30 mouse cellular contexts compared by ENCODE assay signal in the genomic region with DNA sequence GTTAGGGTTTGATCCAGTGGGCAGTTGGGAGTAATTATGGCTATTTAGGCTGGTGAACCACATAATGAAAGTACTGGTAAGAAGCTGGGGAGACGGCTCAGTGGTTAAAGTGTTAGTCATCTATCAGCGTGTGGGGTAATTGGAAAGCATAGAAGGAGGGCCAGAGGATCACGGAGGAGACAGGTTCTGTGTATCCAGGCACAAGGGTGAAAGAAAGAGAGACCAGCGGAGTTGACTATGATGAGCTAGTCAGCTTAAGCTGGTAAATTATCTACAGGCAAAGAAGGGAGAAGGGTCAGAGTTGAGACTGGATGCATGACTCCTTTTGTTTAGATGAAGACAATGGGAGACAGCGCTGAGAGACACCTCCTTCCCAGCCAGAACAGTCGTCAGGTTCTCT. TPM values are rescaled to one million over a fixed set of nuclear protein-coding genes. Genes with fewer than 3 reads are reported as not detected.
DNase-seq lines count a peak whose midpoint lies in the region; ATAC-seq and TF ChIP-seq lines count a peak whose summit lies in the region.
"Had no signal": no experiment of that assay in that cellular context is flagged by ENCODE, and none has a peak within 500 bp of the region (broad histone marks: within the 10 kb centered on the region; RNA-seq: fewer than 3 reads in every experiment).

No protein-coding gene starts in this region.

- 0 out of 2 replicates have a peak, but pooled peaks cover 3% of the 10 kb centered on the region for H3K4me1 ChIP-seq in kidney, embryonic 16.5 days (ENCODE audit: insufficient read depth, low read length)
- H3K4me1 ChIP-seq in CH12.LX (ENCODE audit: control insufficient read depth in 1 of 2, insufficient read depth in 2 of 2): peaks cover 4 to 11% of the 10 kb centered on the region in 2 experiments
- peaks cover 6% of the 10 kb centered on the region for H3K4me1 ChIP-seq in embryonic fibroblast, embryonic 13.5 days (ENCODE audit: control insufficient read depth, insufficient read depth, low read length)

- no peak for TF ChIP-seq EP300 in CH12.LX (IDR thresholded peaks at IDR 0.05; ENCODE audit: low read length)

- H3K27me3 ChIP-seq in kidney, embryonic 16.5 days (ENCODE audit: insufficient read depth, low read length): no peaks in the 10 kb centered on the region
- peaks cover 6% of the 10 kb centered on the region for H3K27me3 ChIP-seq in CH12.LX (replicated peaks)
- H3K27me3 ChIP-seq: hindbrain, embryonic 12.5 days; hindbrain, embryonic 15.5 days had no signal

- H3K9ac ChIP-seq in kidney, embryonic 16.5 days (replicated peaks; ENCODE audit: low read length): no peak overlapping the region
- no peak overlapping the region for H3K9ac ChIP-seq in CH12.LX (ENCODE audit: insufficient read depth, low read depth)
- H3K9ac ChIP-seq: forebrain, postnatal 0 days; hindbrain, embryonic 12.5 days; hindbrain, embryonic 15.5 days had no signal

- no peak for ATAC-seq in kidney, embryonic 16.5 days (ENCODE audit: low FRiP score, low TSS enrichment)
- ATAC-seq: activated CD4-positive, CD25-positive, alpha-beta regulatory T cell, adult 4 months; forebrain, embryonic 14.5 days; forebrain, postnatal 0 days had no signal

- H3K9me3 ChIP-seq in kidney, embryonic 16.5 days (ENCODE audit: low read length): 0 out of 2 replicates have a peak, but pooled peaks cover 3% of the 10 kb centered on the region
- H3K9me3 ChIP-seq in CH12.LX (replicated peaks; ENCODE audit: low read length): peaks cover 9% of the 10 kb centered on the region
- H3K9me3 ChIP-seq: G1E; hindbrain, embryonic 15.5 days had no signal

- H3K4me2 ChIP-seq in kidney, embryonic 16.5 days (replicated peaks; ENCODE audit: low read depth, low read length): no peak overlapping the region
- H3K4me2 ChIP-seq in CH12.LX (ENCODE audit: insufficient read depth, low read depth, poor library complexity, severe bottlenecking): peak overlapping the region; percentile 26; the same call in 1 of the 2 replicates
- H3K4me2 ChIP-seq: heart, embryonic 11.5 days; hindbrain, embryonic 12.5 days; hindbrain, embryonic 15.5 days had no signal

- no peak for TF ChIP-seq CTCF in CH12.LX (conservative IDR thresholded peaks at IDR 0.05 in 1 of 2, IDR thresholded peaks at IDR 0.05 in 1 of 2; ENCODE audit: low read depth in 2 of 2, low read length in 2 of 2)
- no peak for TF ChIP-seq CTCF in embryonic fibroblast, embryonic 13.5 days (IDR thresholded peaks at IDR 0.05; ENCODE audit: borderline replicate concordance, insufficient read depth, low read length)

- no peak overlapping the region for H3K27ac ChIP-seq in kidney, embryonic 16.5 days (ENCODE audit: low read length)
- H3K27ac ChIP-seq in CH12.LX (ENCODE audit: insufficient read depth, low read depth): no peak overlapping the region
- peak overlapping the region; percentile 22; the same call in 1 of the 2 replicates for H3K27ac ChIP-seq in embryonic fibroblast, embryonic 13.5 days (ENCODE audit: insufficient read depth, low read length)
- H3K27ac ChIP-seq: gastrocnemius, adult 2 months; hindbrain, embryonic 12.5 days; hindbrain, embryonic 15.5 days had no signal

- dilution Hi-C loops in CH12.LX (cut with MboI; ENCODE audit: extremely low pct_ligation_motif_present, extremely low pct_unique_long_range_greater_than_20kb, low sequenced_read_pairs): no loop called here

- no peak for TF ChIP-seq RAD21 in CH12.LX (IDR thresholded peaks at IDR 0.05; ENCODE audit: low read depth, low read length)

- H3K4me3 ChIP-seq in kidney, embryonic 16.5 days (ENCODE audit: low read length): no peak overlapping the region
- no peak overlapping the region for H3K4me3 ChIP-seq in CH12.LX (replicated peaks in 1 of 3; ENCODE audit: low read depth in 2 of 3, low read length in 2 of 3, poor library complexity in 1 of 3)
- H3K4me3 ChIP-seq in embryonic fibroblast, embryonic 13.5 days (ENCODE audit: insufficient read depth, low read length): no peak overlapping the region
- H3K4me3 ChIP-seq: gastrocnemius, adult 2 months; hindbrain, embryonic 12.5 days; hindbrain, embryonic 15.5 days had no signal

- 55% methylated on average over 6 of the region's 6 CpGs for whole genome bisulfite sequencing in kidney, embryonic 16.5 days

- no peaks in the 10 kb centered on the region for H3K36me3 ChIP-seq in kidney, embryonic 16.5 days (ENCODE audit: insufficient read depth, low read length)
- no peaks in the 10 kb centered on the region for H3K36me3 ChIP-seq in CH12.LX (replicated peaks in 1 of 2; ENCODE audit: control insufficient read depth in 1 of 2, insufficient read depth in 1 of 2, low read length in 1 of 2)
- H3K36me3 ChIP-seq: G1E; hindbrain, embryonic 12.5 days; hindbrain, embryonic 15.5 days had no signal

- H3K79me2 ChIP-seq in CH12.LX (replicated peaks; ENCODE audit: control insufficient read depth, extremely low read depth, insufficient read depth, poor library complexity, severe bottlenecking): no peaks in the 10 kb centered on the region

- DNase-seq in kidney, adult 11 months: peak; percentile 21
- peak; percentile 30 for DNase-seq in kidney, postnatal 14 days
- no peak for DNase-seq in kidney, postnatal 4 days
- DNase-seq in CH12.LX (ENCODE audit: extremely low read depth): no peak
- DNase-seq in right cerebral cortex, postnatal 25 days: no peak
- DNase-seq in cerebellum, postnatal 36 days: no peak
- DNase-seq: adrenal gland, adult 8-10 months; adrenal gland, postnatal 25 days; cerebellum, adult 11-12 months; cerebellum, adult 8-10 months; cerebellum, postnatal 10 days; forebrain, postnatal 0 days; gastrocnemius, adult 2 months; gastrocnemius, postnatal 14 days; heart, adult 11 months had no signal

- TF ChIP-seq POLR2A in CH12.LX (IDR thresholded peaks at IDR 0.05; ENCODE audit: low read depth, low read length): no peak
- TF ChIP-seq POLR2A in embryonic fibroblast, embryonic 13.5 days (IDR thresholded peaks at IDR 0.05; ENCODE audit: low read depth, low read length): no peak

- in situ Hi-C loops in CH12.LX (cut with MboI; ENCODE audit: low pct_ligation_motif_present, low pct_unique_long_range_greater_than_20kb, low sequenced_read_pairs): no loop called here

TF ChIP-seq in CH12.LX, 34 proteins besides CTCF, POLR2A, EP300 and RAD21:
- TF ChIP-seq TCF12 (IDR thresholded peaks at IDR 0.05; ENCODE audit: low read depth, low read length): no peak
- TF ChIP-seq TBP (conservative IDR thresholded peaks at IDR 0.05; ENCODE audit: low read depth, low read length): no peak
- no peak for TF ChIP-seq MYC (IDR thresholded peaks at IDR 0.05; ENCODE audit: low read depth, low read length)
- TF ChIP-seq ETS1 (conservative IDR thresholded peaks at IDR 0.05; ENCODE audit: low read depth, low read length): no peak
- no peak for TF ChIP-seq ZMIZ1 (IDR thresholded peaks at IDR 0.05; ENCODE audit: low read depth, low read length)
- TF ChIP-seq HCFC1 (IDR thresholded peaks at IDR 0.05; ENCODE audit: low read depth, low read length): no peak
- TF ChIP-seq NRF1 (IDR thresholded peaks at IDR 0.05; ENCODE audit: low read depth, low read length): no peak
- no peak for TF ChIP-seq MAFK (IDR thresholded peaks at IDR 0.05; ENCODE audit: insufficient replicate concordance, low read length)
- TF ChIP-seq MXI1 (IDR thresholded peaks at IDR 0.05; ENCODE audit: low read depth, low read length): no peak
- TF ChIP-seq MAX (IDR thresholded peaks at IDR 0.05; ENCODE audit: low read length): no peak

RNA-seq across cellular contexts. Expression of a gene that starts 5.2 kb away (rescaled TPM):
- 201 TPM in 2 replicates for polyA plus RNA-seq in kidney, embryonic 16.5 days (2015; fragmentation: Nextera tagmentation; extraction: Ambion mirVana)
- total RNA-seq in CH12.LX (2012; rRNA removed) (98.8 and 113 TPM in 2 replicates), CH12.LX (2014; rRNA removed) (68.0 and 77.8 TPM in 2 replicates)
- polyA plus RNA-seq in CH12.LX (2012; ENCODE audit: insufficient read length, low read depth): 102 and 115 TPM in 2 replicates
- polyA plus RNA-seq in embryonic fibroblast, embryonic 13.5 days (2011; ENCODE audit: insufficient read length, low read depth, missing spikeins): 149 and 166 TPM in 2 replicates

RNA-seq across cellular contexts. Expression of a gene that starts 20.9 kb away (rescaled TPM):
- 0.29 and 0.53 TPM in 2 replicates for polyA plus RNA-seq in kidney, embryonic 16.5 days (2015; fragmentation: Nextera tagmentation; extraction: Ambion mirVana)
- total RNA-seq in CH12.LX (2012; rRNA removed) (0.34 and 0.51 TPM in 2 replicates), CH12.LX (2014; rRNA removed) (0.84 and 1.8 TPM in 2 replicates)
- 0.44 and 0.61 TPM in 2 replicates for polyA plus RNA-seq in CH12.LX (2012; ENCODE audit: insufficient read length, low read depth)
- polyA plus RNA-seq in embryonic fibroblast, embryonic 13.5 days (2011; ENCODE audit: insufficient read length, low read depth, missing spikeins): 646 and 1,921 TPM in 2 replicates
- total RNA-seq: hematopoietic stem cell, adult 5-6 weeks had no signal
- polyA plus RNA-seq: activated CD4-positive, CD25-positive, alpha-beta regulatory T cell, adult 4 months; forebrain, embryonic 11.5 days had no signal

RNA-seq across cellular contexts. Expression of a gene that starts 24.9 kb away (rescaled TPM):
- 0.24 and 0.28 TPM in 2 replicates for polyA plus RNA-seq in kidney, embryonic 16.5 days (2015; fragmentation: Nextera tagmentation; extraction: Ambion mirVana)
- total RNA-seq in CH12.LX (2012; rRNA removed) (0.38 TPM in 1 of 2 replicates, not detected in the other), CH12.LX (2014; rRNA removed) (not detected in 2 replicates)
- not detected in 2 replicates for polyA plus RNA-seq in CH12.LX (2012; ENCODE audit: insufficient read length, low read depth)
- polyA plus RNA-seq in embryonic fibroblast, embryonic 13.5 days (2011; ENCODE audit: insufficient read length, low read depth, missing spikeins): 2.1 and 3.8 TPM in 2 replicates
- total RNA-seq: gastrocnemius, adult 2 months; gastrocnemius, postnatal 14 days; gastrocnemius, postnatal 4 days; heart, adult 8-10 months; heart, postnatal 25 days had no signal
- polyA plus RNA-seq: activated CD4-positive, CD25-positive, alpha-beta regulatory T cell, adult 4 months; heart, embryonic 14.5 days; heart, postnatal 0 days had no signal

Comparison
In these comparisons a context has a peak if more than half of its experiments do, and no peak if none do; other contexts are left out.
1. DNase-seq: peak in kidney, adult 11 months (single experiment) and kidney, postnatal 14 days (single experiment); none in kidney, postnatal 4 days (0 of 2), CH12.LX (single experiment), right cerebral cortex, postnatal 25 days (single experiment) and cerebellum, postnatal 36 days (0 of 2).
2. RNA of a gene that starts 20.9 kb away (polyA plus RNA-seq): 646 to 1,921 TPM in embryonic fibroblast, embryonic 13.5 days; 0.44 to 0.61 TPM in CH12.LX and 0.29 to 0.53 TPM in kidney, embryonic 16.5 days; every median in the first group is over 100 times any median in the second.